ENCODE assay signal across 8 mouse cellular contexts in genomic region chr3:37420072-37420471, GRCm38 (mm10). TPM values are rescaled to one million over a fixed set of nuclear protein-coding genes. Genes with fewer than 3 reads are reported as not detected.
DNase-seq lines count a peak whose midpoint lies in the region; ATAC-seq lines count a peak whose summit lies in the region.

TSS of gene Nudt6 (minus strand) at chr3:37420211.

- peak within 1 kb of the TSS; percentile 75 for H3K4me3 ChIP-seq in intestine, embryonic 14.5 days (ENCODE audit: low read depth, low read length)

- peaks cover 10% of the 10 kb centered on the region; the same call in 1 of the 2 replicates for H3K4me1 ChIP-seq in intestine, embryonic 14.5 days (replicated peaks; ENCODE audit: control insufficient read depth, insufficient read depth, low read length)

- under 1% methylated on average over 50 of the region's 50 CpGs for WGBS in intestine, embryonic 14.5 days

- DNase-seq in adrenal gland, adult (ENCODE audit: inconsistent age in 2 of 2, low spot score in 1 of 2) = peak; percentile 93 to 97
- peak; percentile 94 for DNase-seq in embryo, embryonic 10.5 days (ENCODE audit: low spot score)
- peak; percentile 85 for DNase-seq in gastrocnemius, postnatal 25 days
- peak; percentile 99 for DNase-seq in intestine, embryonic 14.5 days (ENCODE audit: low spot score)
- peak; percentile 93 to 94 for DNase-seq in left cerebral cortex, postnatal 14 days (ENCODE audit: low spot score in 2 of 2)
- DNase-seq in mesoderm, embryonic 11.5 days (ENCODE audit: low read depth, low spot score) = peak; percentile 98
- DNase-seq in right cerebral cortex, postnatal 36 days (ENCODE audit: low spot score in 2 of 2) = peak; percentile 85 to 89
- DNase-seq in yolk sac, embryonic 10.5 days (ENCODE audit: low spot score) = peak; percentile 95

- intact Hi-C loops in left cerebral cortex, postnatal 14 days (cut with DNase I) = no loop called here

- H3K36me3 ChIP-seq in intestine, embryonic 14.5 days (ENCODE audit: control insufficient read depth, insufficient read depth, low read length) = peaks cover 11% of the 10 kb centered on the region

- H3K27ac ChIP-seq in intestine, embryonic 14.5 days (ENCODE audit: low read depth) = peak within 1 kb of the TSS; percentile 96

- peak within 1 kb of the TSS; percentile 67 for H3K4me2 ChIP-seq in intestine, embryonic 14.5 days (ENCODE audit: low read length)

- peak within 1 kb of the TSS; percentile 83 for H3K9ac ChIP-seq in intestine, embryonic 14.5 days (ENCODE audit: low read length)

- ATAC-seq in intestine, embryonic 14.5 days (replicated peaks; ENCODE audit: low FRiP score, low TSS enrichment, low read depth) = peak; percentile 89

- no peaks in the 10 kb centered on the region for H3K9me3 ChIP-seq in intestine, embryonic 14.5 days (ENCODE audit: control insufficient read depth, low read length)

- no peaks in the 10 kb centered on the region for H3K27me3 ChIP-seq in intestine, embryonic 14.5 days (replicated peaks; ENCODE audit: control insufficient read depth, insufficient read depth, low read length)

RNA-seq across cellular contexts. Expression of gene Nudt6, which starts in this region (rescaled TPM):
- 10 to 100 TPM; 23.7 to 24.3 TPM for total RNA-seq in gastrocnemius, postnatal 25 days (2021)
- 5.3 and 9.3 TPM in 2 replicates for polyA plus RNA-seq in intestine, embryonic 14.5 days (2014; fragmentation: Nextera tagmentation; extraction: Ambion mirVana)
- 1 to 10 TPM; 6.3 to 7.4 TPM for total RNA-seq in left cerebral cortex, postnatal 14 days (2021)

Comparison
In these comparisons a context has a peak if more than half of its experiments do, and no peak if none do; other contexts are left out.
1. Peak in every context shown above with its lines: DNase-seq, ATAC-seq, H3K4me3 ChIP-seq and H3K27ac ChIP-seq.